Mouse (Mus musculus): ENCODE data around the gene Tbc1d20. TPM values are rescaled to one million over a fixed set of nuclear protein-coding genes. Genes with fewer than 3 reads are reported as not detected.
"Not testable (repeated sequence)": the region's sequence is repeated elsewhere in the genome, so short reads cannot be mapped to it uniquely, and the experiment has no call there.

Tbc1d20 gene
- polyA plus RNA-seq, 1 experiment from 2014 or later = 34.8 TPM

GRCm38 (mm10) chr2:152344909-152345308 is 51.3 kb downstream of the Tbc1d20 start:
- Histone ChIP-seq H3K4me3 (replicated peaks) (no peak overlapping the region), H3K4me2 (replicated peaks) (no peak overlapping the region), H3K27me3 (replicated peaks) (peaks cover 3% of the 10 kb centered on the region; the same call in 1 of the 2 replicates), H3K4me1 (replicated peaks) (peaks cover 16% of the 10 kb centered on the region), H3K36me3 (no peaks in the 10 kb centered on the region), H3K9me3 (no peaks in the 10 kb centered on the region), H3K9ac (no peak overlapping the region), H3K27ac (no peak overlapping the region)
- 73% methylated on average over 5 of the region's 5 CpGs for WGBS
- no peak for ATAC-seq

GRCm38 (mm10) chr2:152345393-152345792 is 51.8 kb downstream of the Tbc1d20 start:
- ATAC-seq = no peak
- Histone ChIP-seq H3K4me1 (replicated peaks) (peaks cover 18% of the 10 kb centered on the region), H3K4me2 (replicated peaks) (no peak overlapping the region), H3K9ac (no peak overlapping the region), H3K4me3 (replicated peaks) (no peak overlapping the region), H3K9me3 (no peaks in the 10 kb centered on the region), H3K36me3 (no peaks in the 10 kb centered on the region), H3K27ac (no peak overlapping the region), H3K27me3 (replicated peaks) (peaks cover 3% of the 10 kb centered on the region; the same call in 1 of the 2 replicates)
- 68% methylated on average over 6 of the region's 6 CpGs for WGBS

GRCm38 (mm10) chr2:152346776-152347465 is 53.3 kb downstream of the Tbc1d20 start:
- Histone ChIP-seq H3K4me1 (replicated peaks) (peaks cover 18% of the 10 kb centered on the region), H3K27ac (no peak overlapping the region), H3K9me3 (no peaks in the 10 kb centered on the region), H3K9ac (no peak overlapping the region), H3K36me3 (no peaks in the 10 kb centered on the region), H3K4me3 (replicated peaks) (no peak overlapping the region), H3K4me2 (replicated peaks) (no peak overlapping the region), H3K27me3 (replicated peaks) (peaks cover 3% of the 10 kb centered on the region; the same call in 1 of the 2 replicates)
- no peak for ATAC-seq
- 50% methylated on average over 9 of the region's 9 CpGs for WGBS

- WGBS = 80% methylated on average over 2 of the region's 2 CpGs
- H3K27ac ChIP-seq = no peak overlapping the region
- peaks cover 3% of the 10 kb centered on the region; the same call in 1 of the 2 replicates for H3K27me3 ChIP-seq (replicated peaks)
- no peak overlapping the region for H3K9ac ChIP-seq
- peaks cover 18% of the 10 kb centered on the region for H3K4me1 ChIP-seq (replicated peaks)
- no peak overlapping the region for H3K4me2 ChIP-seq (replicated peaks)
- no peaks in the 10 kb centered on the region for H3K9me3 ChIP-seq
- H3K36me3 ChIP-seq = no peaks in the 10 kb centered on the region
- H3K4me3 ChIP-seq (replicated peaks) = no peak overlapping the region
- no peak for ATAC-seq
These were observed 54.1 kb downstream of the Tbc1d20 start for GRCm38 (mm10) chr2:152347722-152348121.

DNA sequence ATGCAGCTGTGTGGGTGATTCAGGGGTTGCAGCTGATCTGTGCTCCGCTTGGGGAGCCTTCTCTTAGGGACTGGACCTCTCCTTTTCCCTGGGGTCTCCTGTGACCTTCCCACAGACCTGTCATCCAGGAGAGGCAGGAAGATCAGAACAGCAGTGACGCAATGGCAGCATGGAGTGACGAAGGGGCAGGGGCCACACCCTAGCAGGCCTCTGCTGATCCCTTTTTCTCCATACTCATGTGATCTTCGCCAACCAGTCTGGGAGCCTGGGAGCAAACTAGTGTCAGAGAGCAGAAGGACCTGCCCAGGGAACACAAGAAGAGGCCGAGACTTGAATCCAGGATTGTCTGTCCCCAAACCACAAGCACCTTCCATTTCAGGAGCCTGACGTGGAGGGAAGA is 55.6 kb downstream of the Tbc1d20 start:
- Histone ChIP-seq H3K9me3 (no peaks in the 10 kb centered on the region), H3K9ac (no peak overlapping the region), H3K4me3 (replicated peaks) (no peak overlapping the region), H3K36me3 (no peaks in the 10 kb centered on the region), H3K27me3 (replicated peaks) (no peaks in the 10 kb centered on the region), H3K4me1 (replicated peaks) (peaks cover 8% of the 10 kb centered on the region), H3K4me2 (replicated peaks) (no peak overlapping the region), H3K27ac (no peak overlapping the region)
- ATAC-seq = no peak
- WGBS = 76% methylated on average over 6 of the region's 6 CpGs

DNA sequence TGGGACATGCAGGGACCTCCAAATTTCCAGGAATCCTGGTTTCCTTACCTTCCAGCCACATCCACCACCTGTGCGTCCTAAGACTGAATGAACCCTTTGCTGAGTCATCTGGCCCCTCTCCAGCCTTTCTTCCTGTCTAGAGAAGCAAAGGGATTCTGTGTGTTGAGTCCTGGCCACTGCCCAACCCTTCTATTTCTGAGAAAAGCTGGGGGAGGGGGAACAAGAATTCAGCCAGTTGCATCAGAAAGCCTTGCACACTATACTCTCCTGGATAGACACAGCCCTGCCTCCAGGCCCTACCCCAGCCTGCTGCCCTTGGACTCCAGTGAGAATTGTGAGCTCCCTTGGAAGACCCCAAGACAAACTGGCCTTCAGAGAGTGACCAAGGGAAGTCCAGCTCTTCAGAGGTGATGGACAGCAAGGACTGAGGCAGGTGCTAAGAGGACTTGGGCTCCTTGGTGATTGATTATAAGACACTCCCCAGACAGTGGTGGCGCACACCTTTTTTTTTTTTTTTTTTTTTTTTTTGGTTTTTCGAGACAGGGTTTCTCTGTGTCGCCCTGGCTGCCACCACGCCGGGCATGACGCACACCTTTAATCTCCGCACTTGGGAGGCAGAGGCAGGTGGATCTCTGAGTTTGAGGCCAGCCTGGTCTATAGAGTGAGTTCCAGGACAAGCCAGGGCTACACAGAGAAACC is 56.4 kb downstream of the Tbc1d20 start:
- Histone ChIP-seq H3K27ac (no peak overlapping the region), H3K36me3 (no peaks in the 10 kb centered on the region), H3K4me1 (replicated peaks) (peaks cover 4% of the 10 kb centered on the region; the same call in 1 of the 2 replicates), H3K4me2 (replicated peaks) (no peak overlapping the region), H3K27me3 (replicated peaks) (no peaks in the 10 kb centered on the region), H3K9ac (no peak overlapping the region), H3K4me3 (replicated peaks) (no peak overlapping the region), H3K9me3 (no peaks in the 10 kb centered on the region)
- peak; percentile 72 for ATAC-seq
- 79% methylated on average over 8 of the region's 8 CpGs for WGBS

DNA sequence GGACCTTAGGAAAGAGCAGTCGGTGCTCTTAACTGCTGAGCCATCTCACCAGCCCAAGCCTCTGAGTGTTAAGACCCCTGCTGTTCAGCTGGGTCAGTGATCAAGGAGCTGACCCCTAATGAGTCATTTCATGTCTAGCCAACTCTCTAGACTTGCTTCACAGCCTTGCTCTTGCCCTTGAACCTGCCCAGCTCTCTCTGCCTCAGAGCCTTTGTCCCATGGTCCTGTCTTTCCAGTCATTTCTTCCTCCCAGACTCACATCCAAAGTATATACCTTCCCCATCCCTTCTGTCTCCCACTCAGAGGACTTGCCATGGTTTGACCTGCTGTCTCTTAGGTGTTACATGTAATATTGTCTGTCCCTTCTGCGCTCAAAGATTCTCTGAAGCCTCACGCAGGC is 63.6 kb downstream of the Tbc1d20 start:
- Histone ChIP-seq H3K4me1 (replicated peaks) (peaks cover 11% of the 10 kb centered on the region), H3K27ac (no peak overlapping the region), H3K36me3 (no peaks in the 10 kb centered on the region), H3K9me3 (no peaks in the 10 kb centered on the region), H3K4me3 (replicated peaks) (no peak overlapping the region), H3K4me2 (replicated peaks) (no peak overlapping the region), H3K27me3 (replicated peaks) (no peaks in the 10 kb centered on the region), H3K9ac (no peak overlapping the region)
- ATAC-seq = no peak
- WGBS = 89% methylated on average over 3 of the region's 3 CpGs

DNA sequence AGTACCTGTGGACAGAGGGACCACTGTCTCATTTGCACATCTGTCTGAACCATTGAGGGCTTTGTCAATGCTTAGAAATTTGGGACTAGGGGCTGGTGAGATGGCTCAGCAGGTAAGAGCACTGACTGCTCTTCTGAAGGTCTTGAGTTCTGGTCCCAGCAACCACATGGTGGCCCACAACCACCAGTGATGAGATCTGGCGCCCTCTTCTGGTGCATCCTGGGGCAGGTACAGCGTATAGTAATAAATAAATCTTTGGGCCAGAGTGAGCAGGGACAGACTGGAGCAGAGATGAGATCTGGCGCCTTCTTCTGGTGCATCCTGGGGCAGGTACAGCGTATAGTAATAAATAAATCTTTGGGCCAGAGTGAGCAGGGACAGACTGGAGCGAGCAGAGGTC is 65.3 kb downstream of the Tbc1d20 start:
- H3K36me3 ChIP-seq; H3K9ac ChIP-seq; H3K9me3 ChIP-seq; H3K4me3 ChIP-seq (replicated peaks); H3K27me3 ChIP-seq (replicated peaks); H3K27ac ChIP-seq; H3K4me2 ChIP-seq (replicated peaks); ATAC-seq: not testable (repeated sequence)
- 76% methylated on average over 5 of the region's 5 CpGs for WGBS
- peaks cover 16% of the 10 kb centered on the region for H3K4me1 ChIP-seq (replicated peaks)

DNA sequence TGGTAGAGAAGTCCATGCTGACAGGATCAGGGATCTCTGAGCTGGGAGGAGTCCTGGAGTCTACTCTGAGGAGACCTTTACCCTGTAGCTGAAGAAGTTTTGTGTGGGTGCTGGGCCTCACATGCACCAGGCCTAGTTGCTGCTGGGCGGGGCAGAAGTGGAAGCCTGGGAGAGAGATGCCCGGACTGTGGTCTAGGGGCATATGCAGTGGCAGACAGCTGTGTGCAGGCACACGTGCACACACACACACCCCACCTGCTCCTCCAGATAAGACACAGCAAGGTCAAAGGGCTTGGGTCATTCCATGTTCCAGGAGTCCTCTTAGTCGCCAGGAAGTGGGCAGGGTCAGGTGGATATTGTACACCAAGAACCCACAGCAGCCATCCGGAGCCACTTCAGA is 66.0 kb downstream of the Tbc1d20 start:
- no peak overlapping the region for H3K9ac ChIP-seq
- H3K36me3 ChIP-seq = no peaks in the 10 kb centered on the region
- ATAC-seq = peak; percentile 85
- no peak overlapping the region for H3K4me3 ChIP-seq (replicated peaks)
- peaks cover 16% of the 10 kb centered on the region for H3K4me1 ChIP-seq (replicated peaks)
- H3K9me3 ChIP-seq = no peaks in the 10 kb centered on the region
- no peaks in the 10 kb centered on the region for H3K27me3 ChIP-seq (replicated peaks)
- H3K4me2 ChIP-seq (replicated peaks) = no peak overlapping the region
- H3K27ac ChIP-seq = peak overlapping the region; percentile 44
- WGBS = 40% methylated on average over 5 of the region's 5 CpGs

GRCm38 (mm10) chr2:152360271-152360775 is 66.7 kb downstream of the Tbc1d20 start:
- Histone ChIP-seq H3K36me3 (no peaks in the 10 kb centered on the region), H3K9me3 (no peaks in the 10 kb centered on the region), H3K9ac (no peak overlapping the region), H3K27me3 (replicated peaks) (no peaks in the 10 kb centered on the region), H3K27ac (peak overlapping the region; percentile 44; the same call in 1 of the 2 replicates), H3K4me3 (replicated peaks) (no peak overlapping the region), H3K4me1 (replicated peaks) (peaks cover 16% of the 10 kb centered on the region), H3K4me2 (replicated peaks) (no peak overlapping the region)
- WGBS = 41% methylated on average over 7 of the region's 7 CpGs
- ATAC-seq = peak; percentile 41

DNA sequence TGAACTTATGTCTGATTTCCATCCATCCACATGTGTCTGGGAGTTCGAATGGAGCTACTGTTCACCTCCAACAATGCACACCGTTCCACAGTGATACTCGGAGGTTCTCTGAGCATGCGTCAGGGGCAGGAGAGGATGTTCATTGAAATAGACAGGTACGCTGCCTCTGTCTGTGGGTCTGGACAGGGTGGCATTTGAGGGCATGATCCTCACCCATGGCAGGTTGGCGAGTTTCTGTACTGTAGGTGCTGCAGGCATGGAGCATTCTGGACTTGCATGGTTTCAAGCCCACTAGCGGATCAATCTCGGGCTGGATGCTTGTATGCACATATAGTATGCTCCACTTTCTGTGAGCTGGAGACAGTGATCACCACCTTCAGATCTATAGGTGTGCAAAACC is 67.6 kb downstream of the Tbc1d20 start:
- Histone ChIP-seq H3K4me3 (replicated peaks) (no peak overlapping the region), H3K9ac (no peak overlapping the region), H3K4me1 (replicated peaks) (peaks cover 16% of the 10 kb centered on the region), H3K27ac (no peak overlapping the region), H3K4me2 (replicated peaks) (no peak overlapping the region), H3K36me3 (no peaks in the 10 kb centered on the region), H3K9me3 (no peaks in the 10 kb centered on the region), H3K27me3 (replicated peaks) (no peaks in the 10 kb centered on the region)
- WGBS = 87% methylated on average over 8 of the region's 8 CpGs
- no peak for ATAC-seq

Data from intestine, embryonic 15.5 days (tissue).